Mouse (Mus musculus): ENCODE measurements around the gene Atg9b.

GRCm38 (mm10) chr5:24347186-24347875, 44.6 kb downstream of the Atg9b start:
- TF ChIP-seq GATA1 (IDR thresholded peaks at IDR 0.05; ENCODE audit: borderline replicate concordance, low read length) (no peak), FLI1 (IDR thresholded peaks at IDR 0.05; ENCODE audit: low read length) (no peak)
